Mouse (Mus musculus) stomach, postnatal 0 days (tissue): Measurements from ENCODE around the gene Hsd17b1.

Experiments
- CTCF ChIP-seq: IDR thresholded peaks from 2 replicates; pipeline ENCODE4 v1.5.1; 2016; ENCODE audit warnings: antibody characterized with exemption, low read depth, mild to moderate bottlenecking, moderate library complexity
- EP300 ChIP-seq: optimal IDR thresholded peaks from 2 replicates; pipeline ENCODE3; 2016; ENCODE audit warnings: antibody characterized with exemption

- no peak for TF ChIP-seq CTCF
- no peak for TF ChIP-seq EP300
These were observed 6.6 kb downstream of the Hsd17b1 start for GRCm38 (mm10) chr11:101084811-101085210.
